Mouse (Mus musculus) thymus, adult 2 months (tissue): ENCODE measurements around the gene Dennd1a.

Source experiments
- CTCF ChIP-seq: fragments of 200-500 bp; IDR thresholded peaks from 2 replicates; pipeline ENCODE4 v1.5.1; 2012; ENCODE audit warnings: mild to moderate bottlenecking, control low read depth, low read length, moderate library complexity, borderline replicate concordance; ENCODE audit not compliant: control insufficient read depth, poor library complexity, insufficient read depth; ENCODE audit errors: extremely low read depth
- POLR2A ChIP-seq: fragments of 200-500 bp; IDR thresholded peaks from 2 replicates; pipeline ENCODE4 v1.6.1; 2012; ENCODE audit warnings: mild to moderate bottlenecking, low read length, control low read depth, moderate library complexity; ENCODE audit not compliant: control insufficient read depth, poor library complexity, insufficient read depth; ENCODE audit errors: extremely low read depth

GRCm38 (mm10) chr2:37963362-37963761 is 323.8 kb downstream of the Dennd1a start:
- TF ChIP-seq CTCF: no peak
- no peak for TF ChIP-seq POLR2A
